Mouse (Mus musculus) kidney, adult 2 months (tissue): ENCODE results near the gene Fbxo40.

Experiments
- CTCF ChIP-seq: fragments of 200-500 bp; conservative IDR thresholded peaks from 2 replicates; pipeline ENCODE4 v1.5.1; 2011; ENCODE audit warnings: low read depth, mild to moderate bottlenecking, control low read depth, low read length, moderate library complexity, mixed read lengths; ENCODE audit not compliant: insufficient read depth, insufficient read length
- POLR2A ChIP-seq: fragments of 200-500 bp; IDR thresholded peaks from one replicate; pipeline ENCODE4 v1.6.1; 2011; ENCODE audit warnings: low read depth, low read length, control low read depth

GRCm38 (mm10) chr16:36946459-36947159 is 43.7 kb downstream of the Fbxo40 start:
- no peak for TF ChIP-seq POLR2A
- no peak for TF ChIP-seq CTCF
